Mouse (Mus musculus) G1E (cell line): ENCODE measurements around the gene 2200002J24Rik. TPM values are rescaled to one million over a fixed set of nuclear protein-coding genes. Genes with fewer than 3 reads are reported as not detected.

Experiments used
- ATAC-seq: 2 replicates; pipeline ENCODE4 v1.8.0; 2016; ENCODE audit warnings: mild to moderate bottlenecking; ENCODE audit not compliant: insufficient number of reproducible peaks, poor library complexity, low FRiP score, severe bottlenecking; ENCODE audit errors: extremely low read depth
- DNase-seq: peaks from one replicate; pipeline ENCODE4 v3.0.0; 2012; ENCODE audit warnings: low spot score
- H3K27me3 ChIP-seq: 2 replicates; pipeline ENCODE4 v1.6.1; 2012; ENCODE audit warnings: mild to moderate bottlenecking, low read length, inconsistent platforms; ENCODE audit not compliant: insufficient read depth
- H3K36me3 ChIP-seq: replicated peaks from 2 replicates; pipeline ENCODE3; 2012; ENCODE audit warnings: mild to moderate bottlenecking, inconsistent platforms
- H3K4me1 ChIP-seq: 2 replicates; pipeline ENCODE4 v1.6.1; 2012; ENCODE audit warnings: low read depth, low read length, inconsistent platforms, mixed read lengths; ENCODE audit not compliant: insufficient read depth
- H3K4me3 ChIP-seq: 2 replicates; pipeline ENCODE4 v1.5.1; 2012; ENCODE audit warnings: low read depth, mild to moderate bottlenecking, inconsistent platforms, low read length, moderate library complexity, mixed read lengths
- H3K9me3 ChIP-seq: replicated peaks from 2 replicates; pipeline ENCODE4 v1.6.1; 2012; ENCODE audit warnings: inconsistent platforms
- CTCF ChIP-seq: IDR thresholded peaks from 2 replicates; pipeline ENCODE4 v1.5.1; 2012; ENCODE audit warnings: low read depth, low read length, inconsistent platforms, mixed read lengths
- GATA1 ChIP-seq: IDR thresholded peaks from 2 replicates; pipeline ENCODE4 v1.6.1; 2012; ENCODE audit warnings: borderline replicate concordance, low read length, inconsistent platforms, mixed read lengths
- GATA2 ChIP-seq: IDR thresholded peaks from 2 replicates; pipeline ENCODE4 v1.6.1; 2012; ENCODE audit warnings: low read depth, low read length, inconsistent platforms, borderline replicate concordance
- POLR2AphosphoS5 ChIP-seq: IDR thresholded peaks from 2 replicates; pipeline ENCODE4 v1.6.1; 2012; ENCODE audit warnings: low read depth, low read length, inconsistent platforms; ENCODE audit not compliant: insufficient replicate concordance
- TAL1 ChIP-seq: conservative IDR thresholded peaks from 2 replicates; pipeline ENCODE4 v1.6.1; 2012; ENCODE audit warnings: low read depth, low read length, inconsistent platforms, mixed read lengths
- polyA plus RNA-seq: library from polyadenylated mRNA; stranded (reverse); fragments of >175 nt; gene quantifications from 2 replicates; pipeline ENCODE4 v1.2.3, GENCODE M21; 2012
- total RNA-seq, 2 experiments: library from RNA; stranded (forward) in 1 of 2; stranded (reverse) in 1 of 2; fragments of 200-1000 nt in 1 of 2; fragments of >200 nt in 1 of 2; fragmentation: Nextera tagmentation in 1 of 2; gene quantifications; 2 replicates each; pipeline ENCODE4 v1.2.3; 2014 to 2017

2200002J24Rik gene
- total and polyA plus RNA-seq, 3 experiments: not detected

- Histone ChIP-seq H3K27me3 (no peaks in the 10 kb centered on the region), H3K9me3 (no peaks in the 10 kb centered on the region), H3K36me3 (peaks cover 27% of the 10 kb centered on the region), H3K4me1 (0 out of 2 replicates have a peak, but pooled peaks cover 5% of the 10 kb centered on the region), H3K4me3 (no peak overlapping the region)
- TF ChIP-seq GATA1 (no peak), CTCF (no peak), GATA2 (no peak), TAL1 (no peak), POLR2AphosphoS5 (no peak)
- DNase-seq (no peak), ATAC-seq (no peak)
Observed at GRCm38 (mm10) chr7:30744022-30744598, 45.4 kb downstream of the 2200002J24Rik start.

DNA sequence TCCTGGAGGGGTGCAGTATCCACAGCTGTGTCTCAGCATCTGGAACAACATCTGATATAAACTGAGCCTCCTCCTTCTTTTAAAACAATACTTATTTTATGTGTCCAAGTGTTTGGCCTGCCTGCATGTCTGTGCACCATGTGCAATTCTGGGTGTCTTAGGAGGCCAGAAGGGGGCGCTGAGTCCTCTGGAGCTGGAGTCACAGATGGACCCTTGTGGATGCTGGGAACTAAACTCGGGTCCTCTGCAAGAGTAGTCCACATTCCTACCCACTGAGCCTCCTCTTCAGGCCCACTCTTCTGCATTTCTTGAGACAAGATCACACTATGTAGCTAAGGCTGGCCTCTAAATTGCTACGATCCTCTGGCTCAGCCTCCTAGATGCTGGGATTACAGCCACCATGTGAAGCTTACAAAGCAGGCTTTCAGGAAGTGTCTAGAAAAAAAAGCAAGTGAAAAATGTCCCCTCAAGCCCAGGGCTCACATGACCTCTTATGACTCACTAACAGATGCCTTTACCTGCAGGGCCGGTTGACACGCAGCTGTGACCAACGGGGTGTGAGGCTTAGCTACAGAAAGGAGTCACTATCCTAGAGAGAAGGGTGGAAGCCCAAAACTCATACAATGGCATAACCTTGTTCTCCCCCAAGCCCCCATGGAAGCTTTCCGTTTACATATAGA, 48.9 kb downstream of the 2200002J24Rik start:
- ATAC-seq (no peak), DNase-seq (no peak)
- Histone ChIP-seq H3K4me3 (no peak overlapping the region), H3K36me3 (peaks cover 10% of the 10 kb centered on the region), H3K27me3 (no peaks in the 10 kb centered on the region), H3K4me1 (0 out of 2 replicates have a peak, but pooled peaks cover 5% of the 10 kb centered on the region), H3K9me3 (no peaks in the 10 kb centered on the region)
- TF ChIP-seq TAL1 (no peak), GATA1 (no peak)

Other genes with a start within 250 kb of the 2200002J24Rik start
Only the 20 nearest of the 32 such genes appear.
- gene Lin37, start 139.1 kb upstream of the 2200002J24Rik start, total RNA-seq (2014; fragmentation: Nextera tagmentation): 82.7 and 119 TPM in 2 replicates
- 20.4 and 24.9 TPM in 2 replicates for gene Lin37, start 139.1 kb upstream of the 2200002J24Rik start, total RNA-seq (2017)
- gene Lin37, start 139.1 kb upstream of the 2200002J24Rik start, polyA plus RNA-seq: 66.7 and 78.0 TPM in 2 replicates
- gene U2af1l4, start 135.6 kb upstream of the 2200002J24Rik start, total RNA-seq (2014; fragmentation: Nextera tagmentation): 16.1 and 42.5 TPM in 2 replicates
- gene U2af1l4, start 135.6 kb upstream of the 2200002J24Rik start, total RNA-seq (2017): 62.9 and 74.1 TPM in 2 replicates
- 47.3 and 71.2 TPM in 2 replicates for gene U2af1l4, start 135.6 kb upstream of the 2200002J24Rik start, polyA plus RNA-seq
- gene Gm49396, start 135.6 kb upstream of the 2200002J24Rik start, total RNA-seq (2014; fragmentation: Nextera tagmentation): 3.9 and 4.4 TPM in 2 replicates
- 4.7 and 5.8 TPM in 2 replicates for gene Gm49396, start 135.6 kb upstream of the 2200002J24Rik start, total RNA-seq (2017)
- 2.5 and 2.6 TPM in 2 replicates for gene Gm49396, start 135.6 kb upstream of the 2200002J24Rik start, polyA plus RNA-seq
- gene Psenen, start 135.3 kb upstream of the 2200002J24Rik start, total RNA-seq (2014; fragmentation: Nextera tagmentation): 246 and 298 TPM in 2 replicates
- gene Psenen, start 135.3 kb upstream of the 2200002J24Rik start, total RNA-seq (2017): 134 and 142 TPM in 2 replicates
- gene Psenen, start 135.3 kb upstream of the 2200002J24Rik start, polyA plus RNA-seq: 26.1 and 31.8 TPM in 2 replicates
- 1.8 TPM in 1 of 2 replicates, not detected in the other for gene Igflr1, start 133.5 kb upstream of the 2200002J24Rik start, total RNA-seq (2014; fragmentation: Nextera tagmentation)
- gene Igflr1, start 133.5 kb upstream of the 2200002J24Rik start, total RNA-seq (2017): 0.70 TPM in 1 of 2 replicates, not detected in the other
- 4.8 and 6.3 TPM in 2 replicates for gene Igflr1, start 133.5 kb upstream of the 2200002J24Rik start, polyA plus RNA-seq
- gene Kmt2b, start 110.2 kb upstream of the 2200002J24Rik start, total RNA-seq (2014; fragmentation: Nextera tagmentation): 133 and 142 TPM in 2 replicates
- gene Kmt2b, start 110.2 kb upstream of the 2200002J24Rik start, total RNA-seq (2017): 9.2 and 11.3 TPM in 2 replicates
- gene Kmt2b, start 110.2 kb upstream of the 2200002J24Rik start, polyA plus RNA-seq: 97.4 and 99.2 TPM in 2 replicates
- gene Zbtb32, start 100.0 kb upstream of the 2200002J24Rik start, total RNA-seq (2014; fragmentation: Nextera tagmentation): not detected in 2 replicates
- 0.05 and 0.58 TPM in 2 replicates for gene Zbtb32, start 100.0 kb upstream of the 2200002J24Rik start, total RNA-seq (2017)
- gene Zbtb32, start 100.0 kb upstream of the 2200002J24Rik start, polyA plus RNA-seq: 0.23 and 0.30 TPM in 2 replicates
- 1.6 and 15.0 TPM in 2 replicates for gene Upk1a, start 86.1 kb upstream of the 2200002J24Rik start, total RNA-seq (2014; fragmentation: Nextera tagmentation)
- gene Upk1a, start 86.1 kb upstream of the 2200002J24Rik start, total RNA-seq (2017): 0.29 and 0.82 TPM in 2 replicates
- gene Upk1a, start 86.1 kb upstream of the 2200002J24Rik start, polyA plus RNA-seq: 0.98 and 1.4 TPM in 2 replicates
- 200 and 256 TPM in 2 replicates for gene Cox6b1, start 72.8 kb upstream of the 2200002J24Rik start, total RNA-seq (2014; fragmentation: Nextera tagmentation)
- gene Cox6b1, start 72.8 kb upstream of the 2200002J24Rik start, total RNA-seq (2017): 820 and 835 TPM in 2 replicates
- gene Cox6b1, start 72.8 kb upstream of the 2200002J24Rik start, polyA plus RNA-seq: 51.7 and 147 TPM in 2 replicates
- not detected in 2 replicates for gene Etv2, start 63.1 kb upstream of the 2200002J24Rik start, total RNA-seq (2014; fragmentation: Nextera tagmentation)
- not detected in 2 replicates for gene Etv2, start 63.1 kb upstream of the 2200002J24Rik start, total RNA-seq (2017)
- gene Etv2, start 63.1 kb upstream of the 2200002J24Rik start, polyA plus RNA-seq: not detected in 2 replicates
- 46.4 and 47.9 TPM in 2 replicates for gene Rbm42, start 48.6 kb upstream of the 2200002J24Rik start, total RNA-seq (2014; fragmentation: Nextera tagmentation)
- 42.9 and 51.9 TPM in 2 replicates for gene Rbm42, start 48.6 kb upstream of the 2200002J24Rik start, total RNA-seq (2017)
- gene Rbm42, start 48.6 kb upstream of the 2200002J24Rik start, polyA plus RNA-seq: 235 and 293 TPM in 2 replicates
- gene Haus5, start 33.9 kb upstream of the 2200002J24Rik start, total RNA-seq (2014; fragmentation: Nextera tagmentation): 46.7 and 58.4 TPM in 2 replicates
- gene Haus5, start 33.9 kb upstream of the 2200002J24Rik start, total RNA-seq (2017): 24.2 and 25.5 TPM in 2 replicates
- 32.2 and 40.4 TPM in 2 replicates for gene Haus5, start 33.9 kb upstream of the 2200002J24Rik start, polyA plus RNA-seq
- gene Pmis2, start 27.3 kb upstream of the 2200002J24Rik start, total RNA-seq (2014; fragmentation: Nextera tagmentation): not detected in 2 replicates
- not detected in 2 replicates for gene Pmis2, start 27.3 kb upstream of the 2200002J24Rik start, total RNA-seq (2017)
- gene Pmis2, start 27.3 kb upstream of the 2200002J24Rik start, polyA plus RNA-seq: not detected in 2 replicates
- not detected in 2 replicates for gene Atp4a, start 13.3 kb downstream of the 2200002J24Rik start, total RNA-seq (2014; fragmentation: Nextera tagmentation)
- gene Atp4a, start 13.3 kb downstream of the 2200002J24Rik start, total RNA-seq (2017): 0.05 and 0.06 TPM in 2 replicates
- gene Atp4a, start 13.3 kb downstream of the 2200002J24Rik start, polyA plus RNA-seq: not detected in 2 replicates
- 57.5 and 67.7 TPM in 2 replicates for gene Tmem147, start 30.6 kb downstream of the 2200002J24Rik start, total RNA-seq (2014; fragmentation: Nextera tagmentation)
- gene Tmem147, start 30.6 kb downstream of the 2200002J24Rik start, total RNA-seq (2017): 47.5 and 54.9 TPM in 2 replicates
- gene Tmem147, start 30.6 kb downstream of the 2200002J24Rik start, polyA plus RNA-seq: 40.1 and 44.9 TPM in 2 replicates
- gene Gapdhs, start 44.8 kb downstream of the 2200002J24Rik start, total RNA-seq (2014; fragmentation: Nextera tagmentation): not detected in 2 replicates
- gene Gapdhs, start 44.8 kb downstream of the 2200002J24Rik start, total RNA-seq (2017): not detected in 2 replicates
- not detected in 2 replicates for gene Gapdhs, start 44.8 kb downstream of the 2200002J24Rik start, polyA plus RNA-seq
- 5.4 and 5.7 TPM in 2 replicates for gene Sbsn, start 52.5 kb downstream of the 2200002J24Rik start, total RNA-seq (2014; fragmentation: Nextera tagmentation)
- 0.52 and 5.1 TPM in 2 replicates for gene Sbsn, start 52.5 kb downstream of the 2200002J24Rik start, total RNA-seq (2017)
- gene Sbsn, start 52.5 kb downstream of the 2200002J24Rik start, polyA plus RNA-seq: 0.96 and 1.5 TPM in 2 replicates
- gene Dmkn, start 64.8 kb downstream of the 2200002J24Rik start, total RNA-seq (2014; fragmentation: Nextera tagmentation): not detected in 2 replicates
- gene Dmkn, start 64.8 kb downstream of the 2200002J24Rik start, total RNA-seq (2017): 0.44 TPM in 1 of 2 replicates, not detected in the other
- not detected in 2 replicates for gene Dmkn, start 64.8 kb downstream of the 2200002J24Rik start, polyA plus RNA-seq
- not detected in 2 replicates for gene Krtdap, start 89.0 kb downstream of the 2200002J24Rik start, total RNA-seq (2014; fragmentation: Nextera tagmentation)
- not detected in 2 replicates for gene Krtdap, start 89.0 kb downstream of the 2200002J24Rik start, total RNA-seq (2017)
- not detected in 2 replicates for gene Krtdap, start 89.0 kb downstream of the 2200002J24Rik start, polyA plus RNA-seq
- not detected in 2 replicates for gene Ffar2, start 124.8 kb downstream of the 2200002J24Rik start, total RNA-seq (2014; fragmentation: Nextera tagmentation)
- 0.23 and 0.33 TPM in 2 replicates for gene Ffar2, start 124.8 kb downstream of the 2200002J24Rik start, total RNA-seq (2017)
- 0.31 and 0.34 TPM in 2 replicates for gene Ffar2, start 124.8 kb downstream of the 2200002J24Rik start, polyA plus RNA-seq